In genomic region chr2:158153728-158154343, GRCm38 (mm10) we compare ENCODE assay signal across 8 mouse cellular contexts. TPM values are rescaled to one million over a fixed set of nuclear protein-coding genes. Genes with fewer than 3 reads are reported as not detected.
DNase-seq lines count a peak whose midpoint lies in the region; ATAC-seq lines count a peak whose summit lies in the region.

No protein-coding gene starts in this region.

- 0 out of 2 replicates have a peak, but pooled peaks cover 4% of the 10 kb centered on the region for H3K9me3 ChIP-seq in forebrain, embryonic 13.5 days (replicated peaks)
- no peaks in the 10 kb centered on the region for H3K9me3 ChIP-seq in limb, embryonic 15.5 days
- H3K9me3 ChIP-seq in midbrain, embryonic 16.5 days (replicated peaks; ENCODE audit: control insufficient read depth, low read length, poor library complexity, severe bottlenecking): no peaks in the 10 kb centered on the region; the same call in 1 of the 2 replicates

- H3K27me3 ChIP-seq in forebrain, embryonic 13.5 days: no peaks in the 10 kb centered on the region
- H3K27me3 ChIP-seq in limb, embryonic 15.5 days: no peaks in the 10 kb centered on the region
- H3K27me3 ChIP-seq in midbrain, embryonic 16.5 days (ENCODE audit: control insufficient read depth, insufficient read depth, low read depth, low read length): no peaks in the 10 kb centered on the region

- peak; percentile 30 for DNase-seq in adrenal gland, postnatal 10 days
- no peak for DNase-seq in adrenal gland, adult 18-20 months (ENCODE audit: low spot score in 2 of 2)
- DNase-seq in Muller cell, postnatal 12 days (ENCODE audit: inconsistent ontology term): peak; percentile 57
- no peak for DNase-seq in frontal cortex, adult 2 months (ENCODE audit: extremely low spot score in 1 of 2, low spot score in 1 of 2)
- DNase-seq in ovary, postnatal 14 days (ENCODE audit: low spot score): no peak

- H3K36me3 ChIP-seq in forebrain, embryonic 13.5 days (ENCODE audit: poor library complexity, severe bottlenecking): no peaks in the 10 kb centered on the region
- no peaks in the 10 kb centered on the region for H3K36me3 ChIP-seq in limb, embryonic 15.5 days
- no peaks in the 10 kb centered on the region for H3K36me3 ChIP-seq in midbrain, embryonic 16.5 days (ENCODE audit: control insufficient read depth, insufficient read depth, low read length)

- peak; percentile 51; the same call in 1 of the 2 replicates for ATAC-seq in forebrain, embryonic 13.5 days
- peak; percentile 75 for ATAC-seq in limb, embryonic 15.5 days (ENCODE audit: insufficient number of reproducible peaks, low FRiP score, low TSS enrichment, low read depth)
- no peak for ATAC-seq in midbrain, embryonic 16.5 days

- peak overlapping the region; percentile 61 for H3K9ac ChIP-seq in forebrain, embryonic 13.5 days
- no peak overlapping the region for H3K9ac ChIP-seq in limb, embryonic 15.5 days
- peak overlapping the region; percentile 60; the same call in 1 of the 2 replicates for H3K9ac ChIP-seq in midbrain, embryonic 16.5 days (ENCODE audit: low read depth, low read length)

- peaks cover 18% of the 10 kb centered on the region for H3K4me1 ChIP-seq in forebrain, embryonic 13.5 days
- peaks cover 26% of the 10 kb centered on the region for H3K4me1 ChIP-seq in limb, embryonic 15.5 days
- H3K4me1 ChIP-seq in midbrain, embryonic 16.5 days (ENCODE audit: control insufficient read depth, insufficient read depth, low read length): peaks cover 8% of the 10 kb centered on the region

- H3K27ac ChIP-seq in forebrain, embryonic 13.5 days: no peak overlapping the region
- peak overlapping the region; percentile 65 for H3K27ac ChIP-seq in limb, embryonic 15.5 days
- 0 out of 2 replicates have a peak overlapping the region, but pooled peaks have one; percentile 22 for H3K27ac ChIP-seq in midbrain, embryonic 16.5 days (ENCODE audit: low read length)

- H3K4me3 ChIP-seq in forebrain, embryonic 13.5 days: peak overlapping the region; percentile 35
- H3K4me3 ChIP-seq in limb, embryonic 15.5 days: peak overlapping the region; percentile 39
- H3K4me3 ChIP-seq in midbrain, embryonic 16.5 days (ENCODE audit: low read depth, low read length): peak overlapping the region; percentile 37

- WGBS in forebrain, embryonic 13.5 days: 1% methylated on average over 22 of the region's 22 CpGs
- WGBS in limb, embryonic 15.5 days: 2% methylated on average over 22 of the region's 22 CpGs
- WGBS in midbrain, embryonic 16.5 days: 2% methylated on average over 22 of the region's 22 CpGs

- H3K4me2 ChIP-seq in forebrain, embryonic 13.5 days: peak overlapping the region; percentile 68
- peak overlapping the region; percentile 63 for H3K4me2 ChIP-seq in limb, embryonic 15.5 days
- H3K4me2 ChIP-seq in midbrain, embryonic 16.5 days (ENCODE audit: low read length): peak overlapping the region; percentile 71

RNA-seq across cellular contexts. Expression of gene Tgm2, which starts 7.6 kb away (rescaled TPM):
- total RNA-seq in adrenal gland, postnatal 10 days (2021): 10 to 100 TPM; 77.2 to 80.0 TPM
- total RNA-seq in adrenal gland, adult 18-20 months (2021): 10 to 100 TPM; 60.5 to 90.5 TPM
- polyA plus RNA-seq in forebrain, embryonic 13.5 days (2015; fragmentation: Nextera tagmentation; extraction: Ambion mirVana): 3.9 and 4.7 TPM in 2 replicates
- polyA plus RNA-seq in limb, embryonic 15.5 days (2015; fragmentation: Nextera tagmentation; extraction: Ambion mirVana): 13.3 and 18.1 TPM in 2 replicates
- 7.0 and 7.1 TPM in 2 replicates for polyA plus RNA-seq in midbrain, embryonic 16.5 days (2015; fragmentation: Nextera tagmentation; extraction: Ambion mirVana)
- 11.2 and 11.3 TPM in 2 replicates for polyA plus RNA-seq in frontal cortex, adult 2 months (2012; rRNA removed)

Comparison
In these comparisons a context has a peak if more than half of its experiments do, and no peak if none do; other contexts are left out.
1. DNase-seq: peak in adrenal gland, postnatal 10 days (single experiment) and Muller cell, postnatal 12 days (single experiment); none in adrenal gland, adult 18-20 months (0 of 2), frontal cortex, adult 2 months (0 of 2) and ovary, postnatal 14 days (single experiment).
2. Peak in every context shown above with its lines, with median percentiles within 50 percentile points of each other: H3K4me2 ChIP-seq and H3K4me3 ChIP-seq.